Mouse (Mus musculus): ENCODE data around the gene Hoxc10.

Hoxc10 gene

GRCm38 (mm10) chr15:103011928-103012486, 45.4 kb downstream of the Hoxc10 start:
- DNase-seq (ENCODE audit: low spot score): no peak

- DNase-seq (ENCODE audit: low spot score): no peak
These were observed 46.8 kb downstream of the Hoxc10 start for GRCm38 (mm10) chr15:103013238-103013984.

- no peak for DNase-seq (ENCODE audit: low spot score)
These were observed 47.8 kb downstream of the Hoxc10 start for GRCm38 (mm10) chr15:103014166-103015008.

- no peak for DNase-seq (ENCODE audit: low spot score)
These were observed 48.4 kb downstream of the Hoxc10 start for GRCm38 (mm10) chr15:103015009-103015399.

GRCm38 (mm10) chr15:103015406-103016166, 49.0 kb downstream of the Hoxc10 start:
- DNase-seq (ENCODE audit: low spot score): no peak

- no peak for DNase-seq (ENCODE audit: low spot score)
These were observed 52.0 kb downstream of the Hoxc10 start, which contains the start of gene Hoxc4 for GRCm38 (mm10) chr15:103018636-103019035. Gene Hoxc4 (plus strand): TSS chr15:103018934.

- DNase-seq (ENCODE audit: low spot score): no peak
These were observed 54.4 kb downstream of the Hoxc10 start for GRCm38 (mm10) chr15:103020899-103021418.
